In the genomic region with DNA sequence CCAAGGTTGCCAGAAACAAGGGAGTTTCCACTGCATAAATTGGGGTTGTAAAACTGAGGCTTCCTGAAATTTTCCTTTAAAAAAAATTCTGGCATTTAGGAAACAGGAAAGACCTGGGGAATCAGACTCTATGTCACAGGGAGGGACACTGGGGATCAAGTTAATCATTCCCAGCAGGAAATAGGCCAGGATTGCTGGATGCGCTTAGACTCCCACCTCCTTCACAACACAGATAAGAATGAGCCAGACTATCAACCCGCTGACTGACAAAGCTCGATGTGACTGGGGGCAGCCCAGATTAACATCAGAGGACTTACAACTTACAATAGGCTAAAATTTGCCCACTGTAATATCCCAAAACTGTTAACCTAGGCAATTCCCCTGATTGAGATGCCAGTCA, we compare ENCODE assay signal across 18 mouse cellular contexts. TPM values are rescaled to one million over a fixed set of nuclear protein-coding genes. Genes with fewer than 3 reads are reported as not detected.
A peak's percentile ranks its signal among the peaks of the same experiment; 100 is the strongest.
DNase-seq lines count a peak whose midpoint lies in the region; ATAC-seq and TF ChIP-seq lines count a peak whose summit lies in the region.
"Had no signal": no experiment of that assay in that cellular context is flagged by ENCODE, and none has a peak within 500 bp of the region (broad histone marks: within the 10 kb centered on the region; RNA-seq: fewer than 3 reads in every experiment).

No protein-coding gene starts in this region.

- 15% methylated on average over 3 of the region's 3 CpGs for WGBS in liver, adult 2 months
- 30% methylated on average over 3 of the region's 3 CpGs for WGBS in liver, embryonic 15.5 days (ENCODE audit: insufficient replicate concordance)

- no peak overlapping the region for H3K4me2 ChIP-seq in liver, embryonic 15.5 days
- H3K4me2 ChIP-seq: embryonic facial prominence, embryonic 13.5 days; heart, embryonic 12.5 days; hindbrain, embryonic 12.5 days had no signal

- peaks cover 31% of the 10 kb centered on the region; the same call in 1 of the 2 replicates for H3K79me2 ChIP-seq in liver, adult 2 months (ENCODE audit: control insufficient read depth, insufficient read depth, low read length)

- TF ChIP-seq CTCF in liver, adult 2 months (IDR thresholded peaks at IDR 0.05; ENCODE audit: low read depth, low read length): no peak

- no peaks in the 10 kb centered on the region for H3K9me3 ChIP-seq in liver, embryonic 15.5 days (replicated peaks)
- H3K9me3 ChIP-seq: embryonic facial prominence, embryonic 13.5 days; G1E; heart, embryonic 12.5 days; hindbrain, embryonic 12.5 days; megakaryocyte, embryonic 14.5 days had no signal

- no peak for TF ChIP-seq POLR2A in liver, adult 2 months (IDR thresholded peaks at IDR 0.05; ENCODE audit: extremely low read depth, insufficient read depth, low read length)

- no peaks in the 10 kb centered on the region for H3K27me3 ChIP-seq in liver, adult 2 months (ENCODE audit: control insufficient read depth, insufficient read depth, low read length)
- no peaks in the 10 kb centered on the region for H3K27me3 ChIP-seq in liver, embryonic 15.5 days
- H3K27me3 ChIP-seq: embryonic facial prominence, embryonic 13.5 days; heart, embryonic 12.5 days; hindbrain, embryonic 12.5 days; megakaryocyte, embryonic 14.5 days had no signal

- no peaks in the 10 kb centered on the region for H3K36me3 ChIP-seq in liver, adult 2 months (ENCODE audit: control insufficient read depth, insufficient read depth, low read length)
- H3K36me3 ChIP-seq in liver, embryonic 15.5 days (replicated peaks): no peaks in the 10 kb centered on the region
- H3K36me3 ChIP-seq: embryonic facial prominence, embryonic 13.5 days; G1E; heart, embryonic 12.5 days; hindbrain, embryonic 12.5 days had no signal

- no peak overlapping the region for H3K4me3 ChIP-seq in liver, adult 2 months (ENCODE audit: insufficient read depth, low read depth, low read length)
- H3K4me3 ChIP-seq in liver, embryonic 15.5 days (replicated peaks): no peak overlapping the region
- H3K4me3 ChIP-seq: embryonic facial prominence, embryonic 13.5 days; heart, embryonic 12.5 days; hindbrain, embryonic 12.5 days; megakaryocyte, embryonic 14.5 days had no signal

- peak; percentile 85 for DNase-seq in heart, adult 11 months
- no peak for DNase-seq in heart, adult 18-20 months
- DNase-seq in liver, adult 2 months (ENCODE audit: extremely low read depth, low read depth, low spot score): peak; percentile 98
- no peak for DNase-seq in liver
- DNase-seq in thymus, postnatal 4 days: no peak
- DNase-seq in heart, adult 9 months (ENCODE audit: low spot score in 2 of 2): no peak
- DNase-seq: adrenal gland, postnatal 14 days; cerebellum, adult 11 months; right cerebral cortex, postnatal 25 days had no signal

- H3K9ac ChIP-seq in liver, adult 2 months (ENCODE audit: low read depth, low read length): no peak overlapping the region
- no peak overlapping the region for H3K9ac ChIP-seq in liver, embryonic 15.5 days
- H3K9ac ChIP-seq: embryonic facial prominence, embryonic 13.5 days; heart, embryonic 12.5 days; hindbrain, embryonic 12.5 days; liver, embryonic 14.5 days had no signal

- peak; percentile 54; the same call in 1 of the 2 replicates for ATAC-seq in liver, embryonic 15.5 days (ENCODE audit: insufficient read depth)
- ATAC-seq: forebrain, embryonic 14.5 days; midbrain, embryonic 16.5 days had no signal

- peaks cover 45% of the 10 kb centered on the region for H3K4me1 ChIP-seq in liver, adult 2 months (ENCODE audit: control insufficient read depth, insufficient read depth, low read length)
- H3K4me1 ChIP-seq in liver, embryonic 15.5 days (replicated peaks): peaks cover 27% of the 10 kb centered on the region
- H3K4me1 ChIP-seq: hindbrain, embryonic 12.5 days had no signal

- H3K27ac ChIP-seq in liver, adult 2 months (replicated peaks; ENCODE audit: insufficient read depth, low read depth, low read length): peak overlapping the region; percentile 78
- H3K27ac ChIP-seq in liver, embryonic 15.5 days (replicated peaks): no peak overlapping the region
- H3K27ac ChIP-seq: embryonic facial prominence, embryonic 13.5 days; hindbrain, embryonic 12.5 days; liver, embryonic 14.5 days had no signal

RNA-seq across cellular contexts. Expression of gene Adcy9, which starts 52.4 kb away (rescaled TPM):
- total RNA-seq in heart, adult 18-20 months (2021): 10 to 100 TPM; 21.8 to 22.3 TPM
- total RNA-seq in liver, adult 2 months (2014; rRNA removed): 23.0 and 24.5 TPM in 2 replicates
- 10.0 and 15.0 TPM in 2 replicates for polyA plus RNA-seq in liver, adult 2 months (2012; rRNA removed)
- 0.41 and 0.67 TPM in 2 replicates for polyA plus RNA-seq in liver, embryonic 15.5 days (2015; fragmentation: Nextera tagmentation; extraction: Ambion mirVana)

Comparison
In these comparisons a context has a peak if more than half of its experiments do, and no peak if none do; other contexts are left out.
1. DNase-seq: peak in heart, adult 11 months (single experiment) and liver, adult 2 months (single experiment); none in heart, adult 18-20 months (0 of 2), liver (single experiment), thymus, postnatal 4 days (single experiment) and heart, adult 9 months (0 of 2).